Mouse (Mus musculus) limb, embryonic 14.5 days (tissue): Measurements from ENCODE around the gene Rap1a. TPM values are rescaled to one million over a fixed set of nuclear protein-coding genes. Genes with fewer than 3 reads are reported as not detected.

Experiments used
- ATAC-seq: fragments of 200-750 bp; cut with Nextera tagmentation; 2 replicates; pipeline ENCODE4 v1.8.0; 2017; ENCODE audit warnings: low read depth, moderate number of reproducible peaks, moderate TSS enrichment; ENCODE audit not compliant: low FRiP score
- DNase-seq: peaks from one replicate; pipeline ENCODE4 v3.0.0-alpha.2; 2015; ENCODE audit warnings: low spot score
- H3K27ac ChIP-seq: fragments of 300-500 bp; sonication (generic); replicated peaks from 2 replicates; pipeline ENCODE4 v1.5.1; 2014; ENCODE audit warnings: low read depth, mild to moderate bottlenecking, low read length, moderate library complexity, mixed read lengths
- H3K27me3 ChIP-seq: fragments of 300-500 bp; sonication (generic); 2 replicates; pipeline ENCODE4 v1.6.1; 2014; ENCODE audit warnings: low read length, mixed read lengths; ENCODE audit not compliant: control insufficient read depth, insufficient read depth
- H3K36me3 ChIP-seq: fragments of 300-500 bp; sonication (generic); 2 replicates; pipeline ENCODE4 v1.6.1; 2014; ENCODE audit warnings: mild to moderate bottlenecking, low read length, moderate library complexity, mixed read lengths; ENCODE audit not compliant: control insufficient read depth, insufficient read depth
- H3K4me1 ChIP-seq: fragments of 300-500 bp; sonication (generic); 2 replicates; pipeline ENCODE4 v1.6.1; 2014; ENCODE audit warnings: antibody characterized with exemption, low read length, mixed read lengths; ENCODE audit not compliant: control insufficient read depth, insufficient read depth
- H3K4me2 ChIP-seq: fragments of 300-500 bp; sonication (generic); replicated peaks from 2 replicates; pipeline ENCODE4 v1.6.1; 2014; ENCODE audit warnings: low read depth, mild to moderate bottlenecking, low read length, moderate library complexity; ENCODE audit not compliant: severe bottlenecking
- H3K4me3 ChIP-seq: fragments of 300-500 bp; sonication (generic); replicated peaks from 2 replicates; pipeline ENCODE4 v1.5.1; 2014; ENCODE audit warnings: low read length
- H3K9ac ChIP-seq: fragments of 300-500 bp; sonication (generic); 2 replicates; pipeline ENCODE4 v1.6.1; 2014; ENCODE audit warnings: mild to moderate bottlenecking, low read depth, low read length, moderate library complexity; ENCODE audit not compliant: severe bottlenecking
- H3K9me3 ChIP-seq: fragments of 300-500 bp; sonication (generic); 2 replicates; pipeline ENCODE4 v1.6.1; 2016; ENCODE audit warnings: low read length; ENCODE audit not compliant: control insufficient read depth
- POLR2A ChIP-seq: fragments of 200-500 bp; IDR thresholded peaks from 2 replicates; pipeline ENCODE4 v1.8.0; 2012; ENCODE audit warnings: inconsistent platforms, mild to moderate bottlenecking, moderate library complexity, borderline replicate concordance; ENCODE audit not compliant: insufficient read depth, insufficient read length; ENCODE audit errors: extremely low read depth
- WGBS: fragments of 180-500 bp; shearing (Covaris S2); extraction: QIAGEN DNeasy Blood & Tissue Kit; methylation state at CpG from one replicate; pipeline ENCODE4 v1.1.7; 2014; 5-methylcytosine and 5-hydroxymethylcytosine counted together
- polyA plus RNA-seq, 2 experiments: library from polyadenylated mRNA; depleted of rRNA in 1 of 2; stranded (reverse) in 1 of 2; unstranded in 1 of 2; fragments of >200 nt; fragmentation: Nextera tagmentation in 1 of 2; extraction: Ambion mirVana in 1 of 2; gene quantifications; 2 replicates each; pipeline versions ENCODE4 v1.2.1 to v1.2.3; 2012 to 2014

Rap1a gene
- 35.5 and 45.1 TPM in 2 replicates for polyA plus RNA-seq (2012; rRNA removed)
- 73.9 and 77.7 TPM in 2 replicates for polyA plus RNA-seq (2014; fragmentation: Nextera tagmentation; extraction: Ambion mirVana)

- no peaks in the 10 kb centered on the region for H3K9me3 ChIP-seq
- H3K4me3 ChIP-seq, result peak within 1 kb of the TSS; percentile 70
- ATAC-seq (peak; percentile 94), DNase-seq (peak; percentile 66)
- 29% methylated on average over 29 of the region's 50 CpGs for WGBS
- H3K27ac ChIP-seq, result peak within 1 kb of the TSS; percentile 83
- H3K4me1 ChIP-seq, result peaks cover 18% of the 10 kb centered on the region; the same call in 1 of the 2 replicates
- H3K27me3 ChIP-seq, result no peaks in the 10 kb centered on the region
- 0 out of 2 replicates have a peak, but pooled peaks have one; percentile 35 for TF ChIP-seq POLR2A
- peak within 1 kb of the TSS; percentile 92 for H3K9ac ChIP-seq
- H3K4me2 ChIP-seq, result peak within 1 kb of the TSS; percentile 79
- no peaks in the 10 kb centered on the region for H3K36me3 ChIP-seq
Observed at GRCm38 (mm10) chr3:105801191-105802166, at the start of gene Rap1a. Rap1a (minus strand) TSS chr3:105801336.

DNA sequence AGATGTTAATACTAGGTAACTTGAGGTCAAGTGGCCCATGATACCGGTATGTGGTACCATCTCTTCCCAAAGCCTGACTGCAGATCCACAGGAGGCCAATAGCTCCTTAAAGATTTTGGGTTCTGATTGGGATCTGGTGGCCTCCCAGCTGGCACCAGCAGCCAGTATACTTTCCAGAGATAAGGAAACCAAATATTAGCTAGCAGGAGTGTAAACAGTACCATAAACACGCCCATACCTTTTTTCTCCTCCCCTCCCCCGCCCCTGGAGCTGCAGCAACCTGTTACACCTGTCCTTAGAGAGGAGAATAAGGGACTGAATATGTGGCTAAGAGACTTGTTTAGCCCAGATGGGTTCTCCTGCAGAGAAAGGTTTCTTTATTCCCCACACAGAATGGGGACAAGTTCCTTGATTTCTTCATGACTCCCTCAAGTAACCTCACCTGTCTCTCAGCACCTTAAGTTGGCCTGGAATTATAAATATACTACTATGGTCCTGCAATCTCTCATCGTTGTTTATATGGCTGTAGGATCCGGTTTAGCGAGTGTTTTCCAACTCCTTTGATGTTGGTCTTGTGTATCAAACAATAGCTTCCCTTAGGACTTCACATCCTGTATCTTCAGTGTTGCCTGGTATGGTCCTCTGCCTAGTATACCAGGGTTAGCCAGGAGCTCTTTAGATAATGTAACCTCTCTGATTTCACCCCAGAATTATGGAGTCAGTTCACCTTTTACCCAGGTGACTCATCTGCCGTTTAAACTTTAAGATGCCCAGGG, 45.3 kb upstream of the Rap1a start:
- Histone ChIP-seq H3K36me3 (no peaks in the 10 kb centered on the region), H3K4me3 (no peak overlapping the region), H3K27me3 (no peaks in the 10 kb centered on the region), H3K27ac (no peak overlapping the region), H3K4me1 (peaks cover 3% of the 10 kb centered on the region), H3K4me2 (no peak overlapping the region), H3K9me3 (no peaks in the 10 kb centered on the region), H3K9ac (no peak overlapping the region)
- TF ChIP-seq POLR2A, result no peak
- 60% methylated on average over 7 of the region's 7 CpGs for WGBS
- DNase-seq, result no peak
- ATAC-seq, result no peak

DNA sequence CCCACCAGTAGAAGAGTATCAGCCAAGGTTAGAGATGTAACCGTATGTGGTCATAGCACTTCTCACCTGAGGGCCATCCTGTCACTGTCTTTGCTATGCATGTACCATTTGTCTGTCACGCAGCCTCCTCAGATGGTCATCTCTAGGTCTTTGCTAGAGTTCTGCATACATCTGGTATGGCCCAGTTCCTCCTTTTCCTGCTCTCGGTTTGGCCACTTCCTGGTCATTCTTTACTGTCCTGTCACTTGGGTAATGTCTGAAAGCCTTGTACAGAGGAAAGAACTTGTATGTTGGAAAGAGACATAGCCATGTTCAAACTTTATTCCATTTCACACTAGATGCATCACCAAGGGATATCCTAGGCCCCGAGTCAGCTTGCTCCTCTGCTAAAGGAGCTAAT, 38.7 kb upstream of the Rap1a start:
- ATAC-seq (no peak), DNase-seq (no peak)
- 79% methylated on average over 4 of the region's 4 CpGs for WGBS
- 0 out of 2 replicates have a peak, but pooled peaks cover 2% of the 10 kb centered on the region for H3K4me1 ChIP-seq
- no peaks in the 10 kb centered on the region for H3K9me3 ChIP-seq
- no peaks in the 10 kb centered on the region for H3K36me3 ChIP-seq
- no peak overlapping the region for H3K9ac ChIP-seq
- H3K27ac ChIP-seq, result no peak overlapping the region
- no peaks in the 10 kb centered on the region for H3K27me3 ChIP-seq
- H3K4me3 ChIP-seq, result no peak overlapping the region
- no peak overlapping the region for H3K4me2 ChIP-seq
- no peak for TF ChIP-seq POLR2A

- WGBS, result 77% methylated on average over 3 of the region's 3 CpGs
- Histone ChIP-seq H3K4me3 (no peak overlapping the region), H3K27ac (no peak overlapping the region), H3K36me3 (no peaks in the 10 kb centered on the region), H3K4me2 (no peak overlapping the region), H3K27me3 (no peaks in the 10 kb centered on the region), H3K9me3 (no peaks in the 10 kb centered on the region), H3K4me1 (0 out of 2 replicates have a peak, but pooled peaks cover 2% of the 10 kb centered on the region), H3K9ac (no peak overlapping the region)
- ATAC-seq, result no peak
- no peak for DNase-seq
- no peak for TF ChIP-seq POLR2A
Observed at GRCm38 (mm10) chr3:105838655-105839054, 37.5 kb upstream of the Rap1a start.

DNA sequence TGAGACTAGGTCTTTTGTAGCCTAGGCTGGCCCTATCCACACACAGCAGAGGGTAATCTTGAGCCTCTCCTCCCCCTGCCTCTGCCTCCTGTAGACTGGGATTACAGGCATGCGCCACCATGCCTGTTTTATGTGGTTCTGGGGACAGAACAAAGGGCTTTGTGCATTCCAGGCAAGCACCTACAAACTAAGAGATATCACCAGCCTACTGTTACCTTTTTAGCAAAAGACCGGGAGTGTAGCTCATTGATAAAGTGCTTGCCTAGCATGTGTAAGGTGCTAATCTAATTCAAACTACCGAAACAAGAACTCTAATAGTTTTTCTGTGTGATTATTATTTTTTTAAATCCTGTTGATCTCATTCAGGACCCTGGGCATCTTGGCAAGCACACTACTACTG, 35.7 kb upstream of the Rap1a start:
- H3K4me1 ChIP-seq, result 0 out of 2 replicates have a peak, but pooled peaks cover 2% of the 10 kb centered on the region
- no peaks in the 10 kb centered on the region for H3K27me3 ChIP-seq
- no peak overlapping the region for H3K4me3 ChIP-seq
- H3K4me2 ChIP-seq, result no peak overlapping the region
- no peaks in the 10 kb centered on the region for H3K9me3 ChIP-seq
- no peak for DNase-seq
- 74% methylated on average over 3 of the region's 3 CpGs for WGBS
- no peak overlapping the region for H3K27ac ChIP-seq
- no peaks in the 10 kb centered on the region for H3K36me3 ChIP-seq
- TF ChIP-seq POLR2A, result no peak
- H3K9ac ChIP-seq, result no peak overlapping the region
- no peak for ATAC-seq
